Mouse (Mus musculus) gastrocnemius, postnatal 14 days (tissue): ENCODE measurements around the gene Slc25a23. TPM values are rescaled to one million over a fixed set of nuclear protein-coding genes. Genes with fewer than 3 reads are reported as not detected.

Experiments
- DNase-seq: peaks from one replicate; pipeline ENCODE4 v3.0.0; 2021; ENCODE audit warnings: mixed read lengths
- intact Hi-C: fragments of 180-260 bp; cut with DNase I; formaldehyde crosslinking; loops from one replicate; pipeline ENCODE4 v1.15.1; 2025; ENCODE audit warnings: low total_unique reads
- long read RNA-seq, 2 experiments: library from polyadenylated mRNA; stranded (forward); transcript quantifications; one replicate each; pipeline ENCODE4 v2.0.0; 2021
- total RNA-seq, 2 experiments: library from RNA; stranded (reverse); gene quantifications; 2 replicates each; pipeline ENCODE4 v1.2.3; 2021

Gene Slc25a23
- total RNA-seq: 10 to 100 TPM; 31.7 to 38.2 TPM
- long read RNA-seq, experiment 1, partial matches to known transcripts: 23 of 26 reads
- long read RNA-seq, experiment 1, other reads (novel, unspliced or antisense): 2 of 26 reads
- long read RNA-seq, experiment 2, partial matches to known transcripts: 27 of 34 reads
- long read RNA-seq, experiment 2, other reads (novel, unspliced or antisense): 6 of 34 reads

DNA sequence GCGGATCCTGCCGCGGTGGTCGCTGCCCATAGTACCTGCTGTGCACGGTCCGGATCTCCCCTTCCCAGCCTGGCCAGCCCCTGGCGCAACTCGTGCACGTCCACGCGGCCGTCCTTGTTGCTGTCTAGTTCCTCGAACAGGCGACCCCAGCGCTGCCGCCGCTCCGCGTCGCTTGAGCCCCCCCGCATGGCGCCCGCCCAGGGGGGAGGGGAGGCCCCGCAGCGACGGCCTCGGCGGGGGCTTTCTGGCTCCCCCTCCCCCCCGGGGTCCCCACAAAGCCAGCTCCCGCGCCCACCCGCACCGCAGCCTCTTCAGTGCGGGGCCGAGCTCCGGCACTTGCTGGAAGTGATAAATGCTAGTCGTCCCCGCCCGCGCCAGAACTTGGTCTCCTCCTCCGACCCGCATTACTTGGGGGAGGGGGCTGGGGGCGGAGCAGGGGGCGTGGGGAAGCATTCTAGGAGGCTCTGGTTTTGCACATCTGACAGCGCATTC is at the start of gene Slc25a23:
Slc25a23 (minus strand) TSS at position 378 of the 492 bp plus-strand sequence.
- DNase-seq: peak; percentile 77
- intact Hi-C loops: no loop called here

DNA sequence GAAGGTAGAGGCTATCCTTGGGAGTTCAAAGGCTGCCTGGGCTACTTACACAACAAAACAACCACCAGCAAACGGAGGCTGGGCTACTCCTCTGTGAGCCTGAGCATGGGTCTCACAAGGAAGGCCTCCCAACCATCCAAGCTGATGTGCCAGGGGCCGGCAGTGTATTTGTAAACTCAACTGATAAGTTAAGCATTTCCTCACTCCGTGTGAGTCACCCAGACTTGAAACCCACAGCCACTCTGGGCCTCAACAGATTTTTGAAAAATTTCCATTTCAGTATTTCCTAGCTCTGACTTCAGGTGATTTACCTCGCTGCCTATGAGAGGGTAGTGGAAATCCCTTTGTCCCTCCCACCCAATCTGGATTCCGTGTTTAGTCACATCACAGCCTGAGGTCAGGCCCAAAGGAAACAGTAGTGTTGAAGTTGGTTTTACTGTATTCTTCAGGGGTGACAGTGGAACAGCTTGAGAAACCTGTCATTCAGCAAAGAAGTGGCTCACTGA is 49.1 kb upstream of the Slc25a23 start:
- DNase-seq: no peak
- intact Hi-C loops: no loop called here

DNA sequence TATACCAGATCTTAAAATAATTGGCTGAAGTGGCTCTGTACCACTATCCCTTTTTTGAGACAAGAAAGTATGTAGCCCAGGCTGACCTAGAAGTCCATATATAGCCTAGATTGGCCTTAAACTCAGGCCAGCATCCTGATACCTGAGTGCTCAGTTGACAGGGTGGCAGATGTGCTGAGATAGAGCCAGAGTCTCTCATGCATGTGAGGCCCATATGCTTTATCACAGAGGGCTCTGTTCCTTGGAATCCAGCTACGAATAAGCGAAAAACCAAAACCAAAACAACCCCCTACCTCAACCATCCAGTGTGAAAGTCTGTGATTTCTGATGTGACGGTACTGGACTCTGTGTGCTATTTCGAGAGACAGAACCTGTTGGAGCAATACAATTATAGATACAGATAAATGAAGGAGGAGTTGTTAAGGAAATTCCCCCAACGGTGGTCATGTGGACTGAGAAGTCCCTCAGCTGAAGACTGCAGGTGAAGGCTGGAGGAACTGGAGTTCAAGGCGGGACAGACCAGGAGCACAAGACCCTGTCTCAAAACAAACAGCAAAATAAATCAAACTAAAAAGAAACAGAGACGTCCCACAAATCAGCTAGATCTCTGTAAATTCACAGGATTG is 48.5 kb upstream of the Slc25a23 start:
- intact Hi-C loops: no loop called here
- DNase-seq: no peak

DNA sequence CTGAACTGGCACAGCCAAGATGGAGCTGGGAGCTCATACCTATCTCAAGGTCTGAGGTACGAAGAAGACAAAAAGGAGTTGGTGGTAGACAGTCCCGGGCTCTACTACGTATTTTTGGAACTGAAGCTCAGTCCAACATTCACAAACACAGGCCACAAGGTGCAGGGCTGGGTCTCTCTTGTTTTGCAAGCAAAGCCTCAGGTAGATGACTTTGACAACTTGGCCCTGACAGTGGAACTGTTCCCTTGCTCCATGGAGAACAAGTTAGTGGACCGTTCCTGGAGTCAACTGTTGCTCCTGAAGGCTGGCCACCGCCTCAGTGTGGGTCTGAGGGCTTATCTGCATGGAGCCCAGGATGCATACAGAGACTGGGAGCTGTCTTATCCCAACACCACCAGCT is 47.4 kb upstream of the Slc25a23 start:
- intact Hi-C loops: no loop called here
- DNase-seq: no peak

DNA sequence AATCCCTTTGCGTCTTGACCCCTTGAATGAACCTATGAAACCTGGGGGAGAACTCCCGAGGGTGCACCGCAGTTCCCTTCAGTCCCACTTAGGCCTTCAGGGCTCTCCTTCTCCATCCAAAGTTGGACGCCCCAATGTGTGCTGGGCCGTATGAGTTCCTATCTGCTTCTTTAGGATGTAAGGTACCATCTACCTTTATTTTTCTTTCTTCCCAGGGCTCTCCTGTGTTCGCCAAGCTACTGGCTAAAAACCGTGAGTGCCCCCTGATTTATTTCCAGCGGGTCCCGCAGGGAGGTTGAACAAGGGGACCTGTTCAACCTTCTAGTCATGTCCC is 46.3 kb upstream of the Slc25a23 start:
- DNase-seq: no peak
- intact Hi-C loops: no loop called here

DNA sequence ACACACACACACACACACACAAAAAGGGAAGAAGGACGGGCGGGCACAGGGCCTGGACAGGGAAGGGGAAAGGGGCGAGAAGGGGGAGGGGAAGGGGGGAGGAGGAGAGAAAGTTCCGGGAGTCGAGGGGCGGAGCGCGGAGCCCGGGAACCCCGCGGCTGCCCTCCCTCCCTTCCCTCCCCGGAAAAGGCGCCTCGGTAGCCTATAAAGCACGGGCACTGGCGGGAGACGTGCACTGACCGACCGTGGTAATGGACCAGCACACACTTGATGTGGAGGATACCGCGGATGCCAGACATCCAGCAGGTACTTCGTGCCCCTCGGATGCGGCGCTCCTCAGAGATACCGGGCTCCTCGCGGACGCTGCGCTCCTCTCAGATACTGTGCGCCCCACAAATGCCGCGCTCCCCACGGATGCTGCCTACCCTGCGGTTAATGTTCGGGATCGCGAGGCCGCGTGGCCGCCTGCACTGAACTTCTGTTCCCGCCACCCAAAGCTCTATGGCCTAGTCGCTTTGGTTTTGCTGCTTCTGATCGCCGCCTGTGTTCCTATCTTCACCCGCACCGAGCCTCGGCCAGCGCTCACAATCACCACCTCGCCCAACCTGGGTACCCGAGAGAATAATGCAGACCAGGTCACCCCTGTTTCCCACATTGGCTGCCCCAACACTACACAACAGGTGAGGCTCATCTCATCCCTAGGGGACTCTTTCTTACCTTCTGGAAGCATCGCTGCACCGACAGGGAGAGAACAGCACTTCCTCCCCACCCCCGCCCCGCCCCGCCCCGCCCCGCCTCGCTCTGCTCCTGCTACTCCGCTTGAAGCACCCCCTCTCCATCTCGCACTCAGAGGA is 45.7 kb upstream of the Slc25a23 start, which contains the start of gene Tnfsf9:
Tnfsf9 (plus strand) TSS at position 145 of the 854 bp plus-strand sequence.
- intact Hi-C loops: no loop called here
- peak; percentile 43 for DNase-seq

DNA sequence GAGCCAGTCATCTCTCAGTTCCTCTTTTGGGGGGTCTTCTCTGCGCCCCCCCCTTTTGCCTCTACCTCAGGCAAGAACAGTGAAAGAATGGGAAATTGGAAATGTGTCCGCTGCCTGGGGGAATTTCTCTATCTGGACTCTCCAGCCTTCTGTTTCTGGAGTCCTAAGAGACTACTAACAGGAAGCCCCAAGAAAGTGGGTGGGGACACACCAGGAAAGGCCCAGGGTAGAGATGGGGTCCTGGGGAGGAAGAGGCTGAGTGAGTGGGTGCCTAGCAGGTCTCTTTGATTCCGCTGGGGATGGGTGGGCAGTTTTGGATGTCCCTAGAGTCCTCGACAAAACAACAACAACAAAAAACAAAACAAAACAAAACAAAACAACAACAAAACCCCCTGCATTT is 44.8 kb upstream of the Slc25a23 start:
- DNase-seq: no peak
- intact Hi-C loops: no loop called here

DNA sequence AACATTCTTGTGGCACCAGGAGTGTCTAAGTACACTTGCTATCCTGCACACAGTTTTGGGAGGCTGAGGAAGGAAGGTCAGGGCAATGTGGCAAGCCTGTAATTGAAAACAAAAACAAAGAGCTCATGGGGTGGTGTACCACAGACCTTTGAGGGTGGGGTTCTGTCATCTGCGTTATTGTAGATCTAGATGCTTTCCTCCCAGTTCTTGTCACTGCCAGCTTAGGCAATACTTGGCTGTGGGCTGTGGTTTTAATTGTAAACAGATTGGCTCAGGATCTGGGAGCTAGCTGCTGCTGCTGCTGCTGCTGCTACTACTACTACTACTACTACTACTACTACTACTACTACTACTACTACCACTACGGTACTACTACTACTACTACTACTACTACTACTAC is 42.6 kb upstream of the Slc25a23 start:
- intact Hi-C loops: no loop called here
- no peak for DNase-seq

DNA sequence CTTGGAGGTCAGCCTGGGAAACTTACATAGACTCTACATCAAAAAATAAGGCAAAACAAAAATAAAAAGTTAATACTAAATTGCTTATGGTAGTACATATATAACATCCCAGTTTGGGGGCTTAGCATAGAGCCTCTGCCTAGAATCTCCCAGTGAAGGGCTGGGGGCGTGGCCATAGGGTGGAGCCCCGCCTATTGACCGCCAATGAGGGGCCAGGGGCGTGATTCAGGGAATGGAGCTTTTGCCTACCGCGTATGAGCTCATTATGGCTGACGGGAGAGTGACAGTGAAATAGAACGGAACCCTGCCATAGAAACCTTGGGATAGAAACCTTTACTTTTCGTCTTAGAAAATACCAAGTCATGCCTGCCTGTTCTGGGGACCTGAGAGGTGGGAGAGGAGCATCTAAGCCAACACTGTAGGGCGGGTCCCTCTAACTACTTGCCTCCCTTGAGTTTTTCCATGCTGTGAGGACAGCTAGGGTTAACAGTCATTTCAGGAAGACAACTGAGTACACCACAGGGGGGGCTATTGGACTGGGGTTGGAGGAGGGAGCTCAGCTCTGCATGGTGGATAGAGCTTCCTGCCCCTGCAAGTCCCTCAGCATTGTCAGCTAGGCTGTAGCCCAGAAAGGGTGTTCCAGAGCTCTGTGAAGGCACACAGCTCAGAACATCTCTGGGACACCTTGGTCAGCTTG is 40.1 kb upstream of the Slc25a23 start:
- intact Hi-C loops: loop anchor here (5.0 to 10.0 kb wide), 2 partner anchors 68 to 235 kb away; no protein-coding TSS in a partner anchor

DNA sequence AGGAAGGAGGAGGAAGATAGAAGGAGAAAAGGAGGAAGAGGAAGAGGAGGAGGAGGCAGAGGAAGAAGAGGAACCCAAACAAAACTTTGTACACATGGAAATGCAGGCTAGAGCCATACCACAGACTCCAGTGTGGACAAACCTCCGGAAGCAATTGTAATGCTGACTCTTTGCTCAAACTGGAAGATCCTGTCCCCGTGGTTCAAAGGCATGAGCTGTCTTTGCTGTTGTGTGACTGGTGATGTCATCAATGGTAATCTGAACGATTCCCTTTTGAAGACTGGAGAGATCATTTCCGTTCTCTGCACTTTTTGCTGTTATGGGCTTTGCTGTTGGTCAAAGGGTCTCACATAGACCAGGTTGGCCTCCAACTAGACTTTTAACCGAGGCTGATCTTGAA is 38.7 kb upstream of the Slc25a23 start:
- intact Hi-C loops: loop anchor here (5.0 to 10.0 kb wide), 2 partner anchors 69 to 236 kb away; no protein-coding TSS in a partner anchor
- DNase-seq: no peak

More for the DNA sequence above, 40.1 kb upstream of the Slc25a23 start:
- DNase-seq: no peak

DNA sequence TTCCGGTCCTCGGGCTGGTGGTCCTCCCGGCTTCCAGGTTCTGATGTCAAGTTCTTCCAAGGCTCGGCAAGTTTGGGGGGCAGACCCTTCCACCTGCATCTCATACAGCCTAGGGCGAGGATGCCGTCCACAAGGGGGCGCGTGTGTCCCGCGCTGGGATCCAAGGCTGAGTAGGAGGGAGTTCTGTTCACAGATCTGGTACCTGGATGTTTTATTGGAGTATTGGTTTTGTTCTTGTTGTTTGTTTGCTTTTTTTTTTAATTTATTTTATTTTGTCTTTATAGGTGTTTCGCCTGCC is 36.9 kb upstream of the Slc25a23 start:
- intact Hi-C loops: loop anchor here (5.0 to 10.0 kb wide), 2 partner anchors 71 to 238 kb away; no protein-coding TSS in a partner anchor
- peak; percentile 83 for DNase-seq

DNA sequence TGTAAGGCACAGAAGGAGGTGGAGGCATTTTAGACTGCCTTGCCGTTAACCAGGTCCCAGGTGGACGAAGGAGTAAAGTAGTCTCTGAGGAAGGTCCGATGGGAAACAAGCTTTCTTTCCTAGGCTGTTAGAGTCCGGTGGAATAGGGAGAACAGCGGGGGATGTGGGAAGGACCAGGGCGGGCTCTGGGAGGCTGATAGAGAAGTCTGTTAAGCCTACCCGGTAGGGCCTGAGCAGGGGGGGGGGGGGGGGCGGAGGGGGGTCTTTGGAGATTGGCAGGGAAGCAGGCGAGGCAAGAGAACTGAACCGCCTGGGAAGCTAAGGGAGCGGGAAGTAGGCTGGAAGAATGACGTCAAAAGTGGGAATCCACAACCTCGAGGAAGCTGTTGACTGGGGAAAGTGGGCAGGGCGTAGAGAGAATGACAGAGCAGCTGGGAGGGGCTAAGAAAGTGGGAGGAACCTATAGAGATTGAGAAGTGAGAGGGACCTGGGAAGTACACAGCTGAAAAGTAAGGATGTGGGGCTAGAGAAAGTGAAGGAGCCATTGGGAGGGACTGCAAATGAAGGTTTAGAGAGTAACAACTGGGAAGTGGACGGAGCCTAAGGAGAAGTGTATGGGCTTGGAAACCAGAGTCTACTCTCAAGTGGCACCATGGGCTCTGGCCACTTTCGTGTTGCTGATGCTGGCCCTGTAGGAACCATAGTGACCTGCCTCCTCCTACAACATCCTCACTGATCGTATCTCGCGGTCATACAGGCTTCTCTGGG is 36.4 kb upstream of the Slc25a23 start:
- intact Hi-C loops: loop anchor here (5.0 to 10.0 kb wide), 2 partner anchors 71 to 239 kb away; no protein-coding TSS in a partner anchor

DNA sequence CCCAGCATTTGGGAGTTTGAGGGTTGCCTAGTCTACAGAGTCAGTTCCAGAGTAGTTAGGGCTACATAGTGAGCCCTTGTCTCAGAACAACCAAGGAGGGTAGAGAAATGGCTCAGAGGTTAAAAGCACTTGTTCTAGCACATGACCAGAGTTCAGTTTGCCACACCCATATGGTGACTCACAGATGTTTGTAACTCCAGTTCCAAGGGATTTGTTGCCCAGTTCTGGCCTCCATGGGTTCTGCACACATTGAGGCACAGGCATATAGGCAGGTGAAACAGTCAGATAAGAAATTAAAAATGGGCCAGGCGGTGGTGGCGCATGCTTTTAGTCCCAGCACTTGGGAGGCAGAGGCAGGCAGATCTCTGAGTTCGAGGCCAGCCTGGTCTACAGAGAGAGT is 34.6 kb upstream of the Slc25a23 start:
- DNase-seq: no peak
- intact Hi-C loops: loop anchor here (10.0 kb wide), 1 partner anchor 241 kb away; no protein-coding TSS in a partner anchor

More for the DNA sequence above, 36.4 kb upstream of the Slc25a23 start:
- DNase-seq: peak; percentile 28

DNA sequence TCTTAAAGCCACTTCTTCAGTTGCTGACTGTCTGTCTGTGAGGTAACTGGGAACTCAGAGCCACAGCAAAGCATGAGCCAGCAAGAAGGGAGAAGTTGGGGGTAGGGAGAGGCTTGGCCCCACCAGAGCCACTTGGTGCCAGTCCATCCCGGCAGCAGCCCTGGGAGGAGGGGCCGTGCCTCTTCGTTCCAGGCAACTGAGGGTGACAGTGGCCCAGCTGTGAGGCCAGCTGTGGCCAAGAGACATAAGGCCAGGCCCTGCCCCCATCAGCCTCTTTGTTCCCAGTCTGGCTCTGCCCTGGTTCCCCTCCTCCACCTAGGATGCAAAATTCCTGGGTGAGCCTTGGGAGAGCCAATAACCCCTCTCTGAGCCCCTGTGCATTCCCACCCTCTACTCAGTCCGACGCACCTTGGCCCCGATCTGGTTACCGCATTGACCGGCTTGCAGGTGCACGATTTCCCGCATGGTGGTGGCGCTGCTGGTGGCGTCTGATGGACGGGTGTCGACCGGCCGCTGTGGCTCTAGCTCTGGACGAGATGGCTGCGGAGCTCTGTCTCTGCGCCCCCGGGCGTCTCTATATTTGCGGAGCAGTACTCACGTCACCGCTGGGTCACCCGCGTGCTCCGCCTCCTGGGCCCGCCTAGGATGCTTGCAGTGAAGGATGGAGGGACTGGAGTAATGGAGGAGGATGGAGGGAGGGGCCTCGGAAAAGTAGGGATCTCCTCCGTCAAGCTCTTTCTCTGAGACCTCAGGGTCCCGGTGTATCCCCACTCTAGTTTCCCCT is 27.6 kb upstream of the Slc25a23 start, which contains the start of gene Tubb4a:
Tubb4a (minus strand) TSS at position 734 of the 784 bp plus-strand sequence.
- DNase-seq: peak; percentile 50
- intact Hi-C loops: no loop called here

DNA sequence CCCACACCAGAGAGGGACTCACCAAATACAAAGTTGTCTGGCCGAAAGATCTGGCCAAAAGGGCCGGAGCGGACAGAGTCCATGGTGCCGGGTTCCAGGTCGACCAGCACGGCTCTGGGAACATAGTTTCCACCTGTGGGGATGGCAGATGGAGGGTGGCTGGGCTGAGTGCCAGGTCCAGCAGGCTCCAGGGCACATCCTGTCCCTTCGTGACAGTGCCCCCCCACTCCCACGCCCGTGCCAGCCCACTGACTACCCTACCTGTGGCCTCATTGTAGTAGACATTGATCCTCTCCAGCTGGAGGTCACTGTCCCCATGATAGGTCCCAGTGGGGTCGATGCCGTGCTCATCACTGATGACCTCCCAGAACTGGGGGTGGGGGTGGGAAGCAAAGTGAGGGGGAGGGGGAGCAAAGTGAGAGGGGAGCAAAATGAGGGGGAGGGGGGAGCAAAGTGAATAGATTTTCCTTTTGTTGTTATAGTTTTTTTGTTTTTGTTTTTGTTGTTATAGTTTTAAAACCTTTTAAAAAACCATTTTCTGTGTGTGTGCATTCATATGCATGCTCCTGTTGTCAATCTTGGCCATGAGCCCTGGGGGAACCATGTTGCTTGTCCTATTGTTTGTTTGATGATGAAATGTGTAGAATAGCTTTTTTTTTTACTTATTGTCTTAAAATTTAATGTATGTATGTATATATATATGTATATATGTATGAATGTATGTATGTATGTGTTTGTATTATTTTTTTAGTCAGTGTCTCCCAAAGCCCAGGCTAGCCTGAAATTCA is 26.5 kb upstream of the Slc25a23 start:
- intact Hi-C loops: no loop called here
- DNase-seq: no peak

DNA sequence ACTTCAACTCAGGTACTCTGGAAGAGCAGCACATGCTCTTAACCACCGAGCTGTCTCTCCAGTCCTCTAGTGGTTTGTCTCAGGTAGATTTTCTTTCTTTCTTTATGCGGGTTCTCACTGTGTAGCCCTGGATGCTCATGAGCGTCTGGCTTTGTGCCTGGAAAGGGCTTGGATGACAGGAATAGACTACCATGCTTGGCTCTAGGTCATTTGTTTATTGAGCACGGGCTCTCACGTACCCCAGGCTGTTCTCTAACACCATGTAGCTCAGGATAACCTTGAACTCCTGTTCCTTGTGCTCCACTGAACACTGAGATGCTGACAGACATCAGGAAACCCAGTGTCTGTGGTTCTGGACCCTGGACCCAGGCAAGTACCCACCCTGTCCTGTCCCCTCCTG is 22.8 kb upstream of the Slc25a23 start:
- no peak for DNase-seq
- intact Hi-C loops: no loop called here

DNA sequence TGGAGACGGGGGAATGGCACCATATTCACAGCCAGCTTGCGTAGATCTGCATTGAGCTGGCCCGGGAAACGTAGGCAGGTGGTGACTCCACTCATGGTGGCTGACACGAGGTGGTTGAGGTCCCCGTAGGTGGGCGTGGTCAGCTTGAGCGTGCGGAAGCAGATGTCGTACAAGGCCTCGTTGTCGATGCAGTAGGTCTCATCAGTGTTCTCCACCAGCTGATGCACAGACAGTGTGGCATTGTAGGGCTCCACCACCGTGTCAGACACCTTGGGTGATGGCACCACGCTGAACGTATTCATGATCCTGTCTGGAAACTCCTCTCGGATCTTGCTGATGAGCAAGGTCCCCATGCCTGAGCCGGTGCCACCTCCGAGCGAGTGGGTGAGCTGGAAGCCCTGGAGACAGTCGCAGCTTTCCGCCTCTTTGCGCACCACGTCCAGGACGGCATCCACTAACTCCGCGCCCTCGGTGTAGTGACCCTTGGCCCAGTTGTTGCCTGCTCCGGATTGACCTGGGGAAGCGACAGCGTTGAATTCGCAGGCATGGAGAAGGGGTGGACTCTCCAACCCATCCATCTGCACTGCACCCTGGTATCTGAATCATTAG is 21.7 kb upstream of the Slc25a23 start:
- intact Hi-C loops: no loop called here
- DNase-seq: no peak
